Mouse (Mus musculus) forebrain, embryonic 14.5 days (tissue): ENCODE data around the gene Plxna2. TPM values are rescaled to one million over a fixed set of nuclear protein-coding genes. Genes with fewer than 3 reads are reported as not detected.

Source experiments
- ATAC-seq: fragments of 200-750 bp; cut with Nextera tagmentation; 2 replicates; pipeline ENCODE4 v1.8.0; 2017; ENCODE audit warnings: mild to moderate bottlenecking, moderate library complexity
- DNase-seq: peaks from one replicate; pipeline ENCODE4 v3.0.0-alpha.2; 2015; ENCODE audit warnings: low spot score
- H3K27ac ChIP-seq: fragments of 300-500 bp; sonication (generic); 2 replicates; pipeline ENCODE4 v1.5.1; 2014; ENCODE audit warnings: low read depth, mild to moderate bottlenecking, control low read depth, low read length, moderate library complexity
- H3K27me3 ChIP-seq: fragments of 300-500 bp; sonication (generic); replicated peaks from 2 replicates; pipeline ENCODE4 v1.6.1; 2014; ENCODE audit warnings: low read length, control low read depth, mixed read lengths; ENCODE audit not compliant: control insufficient read depth, insufficient read depth
- H3K36me3 ChIP-seq: fragments of 300-500 bp; sonication (generic); 2 replicates; pipeline ENCODE4 v1.6.1; 2014; ENCODE audit warnings: low read length, control low read depth; ENCODE audit not compliant: control insufficient read depth, insufficient read depth
- H3K4me1 ChIP-seq: fragments of 300-500 bp; sonication (generic); 2 replicates; pipeline ENCODE4 v1.6.1; 2014; ENCODE audit warnings: antibody characterized with exemption, low read length, control low read depth; ENCODE audit not compliant: control insufficient read depth, insufficient read depth
- H3K4me2 ChIP-seq: fragments of 300-500 bp; sonication (generic); 2 replicates; pipeline ENCODE4 v1.6.1; 2014; ENCODE audit warnings: mild to moderate bottlenecking, control low read depth, low read length
- H3K4me3 ChIP-seq: fragments of 300-500 bp; sonication (generic); 2 replicates; pipeline ENCODE4 v1.5.1; 2014; ENCODE audit warnings: low read depth, low read length, control low read depth
- H3K9ac ChIP-seq: fragments of 300-500 bp; sonication (generic); 2 replicates; pipeline ENCODE4 v1.6.1; 2014; ENCODE audit warnings: mild to moderate bottlenecking, low read length, control low read depth, moderate library complexity
- H3K9me3 ChIP-seq: fragments of 300-500 bp; sonication (generic); replicated peaks from 2 replicates; pipeline ENCODE4 v1.6.1; 2016; ENCODE audit warnings: low read length, control low read depth, mixed read lengths; ENCODE audit not compliant: control insufficient read depth
- WGBS: fragments of 180-500 bp; shearing (Covaris S2); extraction: QIAGEN DNeasy Blood & Tissue Kit; methylation state at CpG from one replicate; pipeline ENCODE4 v1.1.7; 2014; 5-methylcytosine and 5-hydroxymethylcytosine counted together
- polyA plus RNA-seq: library from polyadenylated mRNA; unstranded; fragments of >200 nt; fragmentation: Nextera tagmentation; extraction: Ambion mirVana; gene quantifications from 2 replicates; pipeline ENCODE4 v1.2.1, GENCODE M21; 2014

Gene Plxna2
- polyA plus RNA-seq, 1 experiment from 2014 or later, result 54.7 TPM

GRCm38 (mm10) chr1:194665715-194666114 lies 47.7 kb downstream of the Plxna2 start:
- Histone ChIP-seq H3K4me2 (no peak overlapping the region), H3K27ac (no peak overlapping the region), H3K27me3 (no peaks in the 10 kb centered on the region), H3K4me3 (no peak overlapping the region), H3K36me3 (peaks cover 41% of the 10 kb centered on the region), H3K9ac (no peak overlapping the region), H3K9me3 (no peaks in the 10 kb centered on the region), H3K4me1 (peaks cover 9% of the 10 kb centered on the region; the same call in 1 of the 2 replicates)
- 89% methylated on average over 3 of the region's 3 CpGs for WGBS
- no peak for ATAC-seq
- DNase-seq, result no peak

GRCm38 (mm10) chr1:194671783-194672524 lies 53.9 kb downstream of the Plxna2 start:
- 87% methylated on average over 4 of the region's 4 CpGs for WGBS
- no peak overlapping the region for H3K27ac ChIP-seq
- DNase-seq (no peak), ATAC-seq (no peak)
- no peak overlapping the region for H3K4me3 ChIP-seq
- H3K36me3 ChIP-seq, result peaks cover 40% of the 10 kb centered on the region
- no peaks in the 10 kb centered on the region for H3K27me3 ChIP-seq
- no peak overlapping the region for H3K9ac ChIP-seq
- no peak overlapping the region for H3K4me2 ChIP-seq
- no peaks in the 10 kb centered on the region for H3K9me3 ChIP-seq
- 0 out of 2 replicates have a peak, but pooled peaks cover 2% of the 10 kb centered on the region for H3K4me1 ChIP-seq

- Histone ChIP-seq H3K9me3 (no peaks in the 10 kb centered on the region), H3K4me2 (no peak overlapping the region), H3K4me1 (0 out of 2 replicates have a peak, but pooled peaks cover 2% of the 10 kb centered on the region), H3K4me3 (no peak overlapping the region), H3K9ac (no peak overlapping the region), H3K27me3 (no peaks in the 10 kb centered on the region), H3K27ac (no peak overlapping the region), H3K36me3 (peaks cover 35% of the 10 kb centered on the region)
- DNase-seq (no peak), ATAC-seq (no peak)
- 93% methylated on average over 1 of the region's 1 CpGs for WGBS
Measured at GRCm38 (mm10) chr1:194672525-194672894, 54.5 kb downstream of the Plxna2 start.

- Histone ChIP-seq H3K9me3 (no peaks in the 10 kb centered on the region), H3K9ac (no peak overlapping the region), H3K36me3 (peaks cover 30% of the 10 kb centered on the region), H3K4me1 (0 out of 2 replicates have a peak, but pooled peaks cover 2% of the 10 kb centered on the region), H3K4me2 (no peak overlapping the region), H3K4me3 (no peak overlapping the region), H3K27me3 (no peaks in the 10 kb centered on the region), H3K27ac (no peak overlapping the region)
- DNase-seq (no peak), ATAC-seq (no peak)
Measured at GRCm38 (mm10) chr1:194673229-194673628, 55.2 kb downstream of the Plxna2 start.

- Histone ChIP-seq H3K9ac (no peak overlapping the region), H3K27ac (no peak overlapping the region), H3K4me3 (no peak overlapping the region), H3K9me3 (no peaks in the 10 kb centered on the region), H3K36me3 (peaks cover 19% of the 10 kb centered on the region; the same call in 1 of the 2 replicates), H3K4me2 (no peak overlapping the region), H3K27me3 (no peaks in the 10 kb centered on the region), H3K4me1 (0 out of 2 replicates have a peak, but pooled peaks cover 2% of the 10 kb centered on the region)
- ATAC-seq (no peak), DNase-seq (peak; percentile 35)
- 89% methylated on average over 3 of the region's 3 CpGs for WGBS
Measured at GRCm38 (mm10) chr1:194675106-194675890, 57.3 kb downstream of the Plxna2 start.

- Histone ChIP-seq H3K27me3 (no peaks in the 10 kb centered on the region), H3K4me2 (no peak overlapping the region), H3K9ac (no peak overlapping the region), H3K9me3 (no peaks in the 10 kb centered on the region), H3K27ac (no peak overlapping the region), H3K36me3 (peaks cover 17% of the 10 kb centered on the region; the same call in 1 of the 2 replicates), H3K4me1 (peaks cover 7% of the 10 kb centered on the region), H3K4me3 (no peak overlapping the region)
- 80% methylated on average over 2 of the region's 2 CpGs for WGBS
- no peak for DNase-seq
- ATAC-seq, result no peak
Measured at GRCm38 (mm10) chr1:194675891-194676200, 57.8 kb downstream of the Plxna2 start.

DNA sequence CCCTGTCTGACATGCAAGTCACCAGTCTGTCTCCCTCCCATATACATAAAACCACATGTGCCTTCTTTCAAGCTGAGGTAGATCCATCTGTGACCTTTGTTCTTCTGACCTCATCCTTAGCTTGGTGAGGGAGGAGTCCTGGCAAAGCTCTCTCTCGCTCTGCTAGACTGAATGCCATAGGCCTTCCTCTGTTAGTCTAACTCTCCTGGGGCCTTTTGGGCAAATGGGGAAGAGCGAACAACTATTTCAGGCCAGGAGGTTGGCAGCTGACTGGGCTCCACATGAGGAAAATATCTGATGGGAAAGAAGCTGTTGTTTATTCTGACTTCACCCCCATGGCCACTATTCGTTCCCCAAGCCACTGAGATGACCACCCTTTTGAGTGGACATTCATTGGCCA lies 59.9 kb downstream of the Plxna2 start:
- 95% methylated on average over 3 of the region's 3 CpGs for WGBS
- no peak for ATAC-seq

GRCm38 (mm10) chr1:194679147-194679546 lies 61.1 kb downstream of the Plxna2 start:
- Histone ChIP-seq H3K36me3 (0 out of 2 replicates have a peak, but pooled peaks cover 9% of the 10 kb centered on the region), H3K9ac (no peak overlapping the region), H3K4me3 (no peak overlapping the region), H3K27ac (no peak overlapping the region), H3K9me3 (no peaks in the 10 kb centered on the region), H3K4me1 (peaks cover 13% of the 10 kb centered on the region), H3K27me3 (no peaks in the 10 kb centered on the region), H3K4me2 (no peak overlapping the region)
- ATAC-seq (no peak), DNase-seq (no peak)

More for the DNA sequence above, 59.9 kb downstream of the Plxna2 start:
- H3K36me3 ChIP-seq, result 0 out of 2 replicates have a peak, but pooled peaks cover 9% of the 10 kb centered on the region
- no peaks in the 10 kb centered on the region for H3K9me3 ChIP-seq
- H3K4me3 ChIP-seq, result no peak overlapping the region
- no peak for DNase-seq
- no peak overlapping the region for H3K9ac ChIP-seq
- peaks cover 13% of the 10 kb centered on the region for H3K4me1 ChIP-seq
- no peaks in the 10 kb centered on the region for H3K27me3 ChIP-seq
- no peak overlapping the region for H3K27ac ChIP-seq
- H3K4me2 ChIP-seq, result no peak overlapping the region

- Histone ChIP-seq H3K4me1 (peaks cover 13% of the 10 kb centered on the region), H3K36me3 (0 out of 2 replicates have a peak, but pooled peaks cover 7% of the 10 kb centered on the region), H3K4me2 (no peak overlapping the region), H3K9me3 (no peaks in the 10 kb centered on the region), H3K9ac (no peak overlapping the region), H3K4me3 (no peak overlapping the region), H3K27me3 (no peaks in the 10 kb centered on the region), H3K27ac (no peak overlapping the region)
- ATAC-seq (no peak), DNase-seq (no peak)
- 38% methylated on average over 2 of the region's 2 CpGs for WGBS
Measured at GRCm38 (mm10) chr1:194680136-194680535, 62.1 kb downstream of the Plxna2 start.
